Mouse (Mus musculus) midbrain, postnatal 0 days (tissue): ENCODE measurements at regions not wholly inside any gene's neighbourhood (a gene's known extent, or its start where the extent isn't known, plus 50 kb on each side); places are given as distances from the start of the nearest gene placed in this dataset.
A peak's percentile ranks its signal among the peaks of the same experiment; 100 is the strongest.

Experiments
- ATAC-seq: fragments of 200-750 bp; cut with Nextera tagmentation; 2 replicates; pipeline ENCODE4 v1.8.0; 2017; ENCODE audit warnings: moderate number of reproducible peaks, mild to moderate bottlenecking, moderate TSS enrichment, moderate library complexity; ENCODE audit not compliant: low FRiP score
- DNase-seq: peaks from one replicate; pipeline ENCODE4 v3.0.0-alpha.2; 2015; ENCODE audit warnings: low spot score
- H3K27ac ChIP-seq: fragments of 300-500 bp; sonication (generic); 2 replicates; pipeline ENCODE4 v1.5.1; 2014; ENCODE audit warnings: low read depth, mild to moderate bottlenecking, low read length, mixed read lengths
- H3K27me3 ChIP-seq: fragments of 300-500 bp; sonication (generic); 2 replicates; pipeline ENCODE4 v1.6.1; 2014; ENCODE audit warnings: low read length, control low read depth, mixed read lengths; ENCODE audit not compliant: insufficient read depth
- H3K36me3 ChIP-seq: fragments of 300-500 bp; sonication (generic); 2 replicates; pipeline ENCODE4 v1.6.1; 2014; ENCODE audit warnings: low read length, control low read depth, mixed read lengths; ENCODE audit not compliant: insufficient read depth
- H3K4me1 ChIP-seq: fragments of 300-500 bp; sonication (generic); 2 replicates; pipeline ENCODE4 v1.6.1; 2014; ENCODE audit warnings: mild to moderate bottlenecking, control low read depth, antibody characterized with exemption, low read length, mixed read lengths; ENCODE audit not compliant: insufficient read depth
- H3K4me2 ChIP-seq: fragments of 300-500 bp; sonication (generic); 2 replicates; pipeline ENCODE4 v1.6.1; 2014; ENCODE audit warnings: low read depth, mild to moderate bottlenecking, low read length, mixed read lengths; ENCODE audit not compliant: poor library complexity, severe bottlenecking
- H3K4me3 ChIP-seq: fragments of 300-500 bp; sonication (generic); 2 replicates; pipeline ENCODE4 v1.5.1; 2014; ENCODE audit warnings: low read depth, mild to moderate bottlenecking, low read length, moderate library complexity
- H3K9ac ChIP-seq: fragments of 300-500 bp; sonication (generic); replicated peaks from 2 replicates; pipeline ENCODE4 v1.6.1; 2014; ENCODE audit warnings: mild to moderate bottlenecking, low read length, moderate library complexity, mixed read lengths; ENCODE audit not compliant: poor library complexity, severe bottlenecking
- H3K9me3 ChIP-seq: fragments of 300-500 bp; sonication (generic); 2 replicates; pipeline ENCODE4 v1.6.1; 2016; ENCODE audit warnings: low read length, control low read depth
- CTCF ChIP-seq: IDR thresholded peaks from 2 replicates; pipeline ENCODE4 v1.5.1; 2016; ENCODE audit warnings: antibody characterized with exemption, mild to moderate bottlenecking
- WGBS: fragments of 180-500 bp; shearing (Covaris S2); extraction: QIAGEN DNeasy Blood & Tissue Kit; methylation state at CpG from one replicate; pipeline ENCODE4 v1.1.7; 2014; 5-methylcytosine and 5-hydroxymethylcytosine counted together

DNA sequence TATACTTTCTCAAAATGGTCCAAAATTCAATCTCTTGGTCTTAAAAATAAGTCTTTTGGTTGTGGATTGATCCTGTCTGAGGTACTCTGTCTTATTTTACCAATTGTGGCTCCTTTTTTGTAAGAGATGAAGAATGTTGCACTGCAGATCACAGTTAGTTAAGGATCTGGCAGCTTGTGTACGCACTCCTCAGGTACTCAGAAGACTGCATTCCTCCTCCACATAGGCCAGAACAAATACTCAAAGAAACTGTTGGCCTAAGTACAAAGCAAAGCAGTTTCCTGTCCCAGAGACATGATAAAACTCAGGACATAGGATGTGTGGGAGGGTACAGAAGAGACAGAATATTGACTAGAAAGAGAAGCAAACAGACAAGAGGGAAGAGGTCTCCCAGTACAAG, 155.4 kb downstream of the Atp6ap1l start:
- ATAC-seq (no peak), DNase-seq (no peak)
- H3K4me1 ChIP-seq = no peaks in the 10 kb centered on the region
- no peaks in the 10 kb centered on the region for H3K36me3 ChIP-seq
- H3K27me3 ChIP-seq = no peaks in the 10 kb centered on the region
- H3K27ac ChIP-seq = no peak overlapping the region
- H3K4me3 ChIP-seq = no peak overlapping the region
- no peak overlapping the region for H3K4me2 ChIP-seq
- no peaks in the 10 kb centered on the region for H3K9me3 ChIP-seq
- TF ChIP-seq CTCF = no peak
- WGBS = 87% methylated on average over 1 of the region's 1 CpGs
- H3K9ac ChIP-seq = no peak overlapping the region

GRCm38 (mm10) chr13:90745063-90745462, 160.1 kb downstream of the Atp6ap1l start:
- H3K27ac ChIP-seq = no peak overlapping the region
- 29% methylated on average over 1 of the region's 1 CpGs for WGBS

GRCm38 (mm10) chr13:90742615-90743402, 162.3 kb downstream of the Atp6ap1l start:
- Histone ChIP-seq H3K9ac (no peak overlapping the region), H3K4me3 (no peak overlapping the region), H3K27ac (no peak overlapping the region), H3K4me1 (no peaks in the 10 kb centered on the region), H3K27me3 (no peaks in the 10 kb centered on the region), H3K9me3 (no peaks in the 10 kb centered on the region), H3K4me2 (no peak overlapping the region), H3K36me3 (no peaks in the 10 kb centered on the region)
- no peak for TF ChIP-seq CTCF
- 80% methylated on average over 4 of the region's 4 CpGs for WGBS
- ATAC-seq (no peak), DNase-seq (peak; percentile 18)

More at GRCm38 (mm10) chr13:90745063-90745462, 160.1 kb downstream of the Atp6ap1l start:
- no peak for TF ChIP-seq CTCF
- Histone ChIP-seq H3K36me3 (no peaks in the 10 kb centered on the region), H3K4me1 (no peaks in the 10 kb centered on the region), H3K27me3 (no peaks in the 10 kb centered on the region), H3K9ac (no peak overlapping the region), H3K4me2 (no peak overlapping the region), H3K9me3 (no peaks in the 10 kb centered on the region), H3K4me3 (no peak overlapping the region)
- no peak for DNase-seq
- no peak for ATAC-seq

- Histone ChIP-seq H3K4me3 (no peak overlapping the region), H3K36me3 (no peaks in the 10 kb centered on the region), H3K4me1 (no peaks in the 10 kb centered on the region), H3K27ac (no peak overlapping the region), H3K4me2 (no peak overlapping the region), H3K9me3 (no peaks in the 10 kb centered on the region), H3K27me3 (no peaks in the 10 kb centered on the region), H3K9ac (no peak overlapping the region)
- DNase-seq (no peak), ATAC-seq (no peak)
- 92% methylated on average over 1 of the region's 1 CpGs for WGBS
- TF ChIP-seq CTCF = no peak
Measured at GRCm38 (mm10) chr13:90739797-90740196, 165.4 kb downstream of the Atp6ap1l start.

DNA sequence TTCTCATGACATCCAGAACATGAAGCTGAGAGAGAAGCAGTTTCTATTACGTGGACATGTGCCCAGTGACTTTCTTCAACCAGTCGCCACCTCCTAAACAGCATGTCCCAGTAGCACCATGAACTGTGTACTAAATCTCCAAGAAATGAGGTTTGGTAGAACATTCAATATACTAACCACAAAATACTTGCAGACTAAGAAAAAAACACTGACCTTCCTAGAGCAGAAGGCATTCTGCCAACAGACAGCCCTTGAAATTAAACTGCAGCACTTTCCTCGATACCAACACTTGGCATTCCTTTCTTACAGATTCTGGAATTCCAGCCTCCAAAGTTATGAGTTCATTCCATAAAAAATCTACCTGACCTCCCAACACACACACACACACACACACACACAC, 166.6 kb downstream of the Atp6ap1l start:
- no peak overlapping the region for H3K4me3 ChIP-seq
- no peak overlapping the region for H3K27ac ChIP-seq
- TF ChIP-seq CTCF = no peak
- no peak overlapping the region for H3K9ac ChIP-seq
- H3K27me3 ChIP-seq = no peaks in the 10 kb centered on the region
- no peak overlapping the region for H3K4me2 ChIP-seq
- no peaks in the 10 kb centered on the region for H3K36me3 ChIP-seq
- H3K9me3 ChIP-seq = no peaks in the 10 kb centered on the region
- ATAC-seq = no peak
- 87% methylated on average over 3 of the region's 3 CpGs for WGBS
- DNase-seq = no peak
- no peaks in the 10 kb centered on the region for H3K4me1 ChIP-seq

DNA sequence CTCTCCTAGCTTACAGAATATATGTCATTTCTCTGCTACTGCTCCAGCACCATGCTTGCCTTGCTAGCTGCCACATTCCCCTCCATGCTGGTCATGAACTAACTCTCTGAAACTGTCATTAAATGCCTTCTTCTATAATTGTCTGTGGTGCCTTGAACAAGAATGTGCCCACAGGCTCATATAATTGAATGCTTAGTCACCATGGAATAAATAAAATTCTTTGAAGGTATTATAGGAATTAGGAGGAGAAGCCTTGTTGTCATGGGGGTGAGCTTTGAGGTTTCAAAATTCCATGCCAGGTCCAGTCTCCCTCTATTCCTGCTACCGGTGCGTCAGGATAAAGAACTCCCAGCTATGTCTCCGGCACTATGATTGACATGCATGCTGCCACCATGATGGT, 171.9 kb downstream of the Atp6ap1l start:
- H3K9me3 ChIP-seq = no peaks in the 10 kb centered on the region
- DNase-seq (no peak), ATAC-seq (no peak)
- H3K9ac ChIP-seq = no peak overlapping the region
- H3K36me3 ChIP-seq = no peaks in the 10 kb centered on the region
- no peaks in the 10 kb centered on the region for H3K27me3 ChIP-seq
- TF ChIP-seq CTCF = no peak
- WGBS = 87% methylated on average over 3 of the region's 3 CpGs
- no peaks in the 10 kb centered on the region for H3K4me1 ChIP-seq
- no peak overlapping the region for H3K4me2 ChIP-seq
- H3K4me3 ChIP-seq = no peak overlapping the region
- H3K27ac ChIP-seq = no peak overlapping the region
